Mouse (Mus musculus) cortical plate, adult 2 months (tissue): ENCODE data around the gene Zscan10.
A peak's percentile ranks its signal among the peaks of the same experiment; 100 is the strongest.

Experiments
- CTCF ChIP-seq: fragments of 200-500 bp; IDR thresholded peaks from 2 replicates; pipeline ENCODE4 v1.5.1; 2011; ENCODE audit warnings: mild to moderate bottlenecking, control low read depth, low read length; ENCODE audit not compliant: insufficient read depth; ENCODE audit errors: extremely low read depth
- POLR2A ChIP-seq: fragments of 200-500 bp; IDR thresholded peaks from 2 replicates; pipeline ENCODE4 v1.6.1; 2011; ENCODE audit warnings: mild to moderate bottlenecking, low read length, control low read depth; ENCODE audit not compliant: insufficient read depth; ENCODE audit errors: extremely low read depth

- TF ChIP-seq POLR2A: no peak
- peak; percentile 53 for TF ChIP-seq CTCF
These were observed 30.6 kb upstream of the Zscan10 start for GRCm38 (mm10) chr17:23570017-23570416.
